Mouse (Mus musculus) heart, postnatal 0 days (tissue): ENCODE measurements at regions not wholly inside any gene's neighbourhood (a gene's known extent, or its start where the extent isn't known, plus 50 kb on each side); places are given as distances from the start of the nearest gene placed in this dataset.

Experiments used
- CTCF ChIP-seq: IDR thresholded peaks from 2 replicates; pipeline ENCODE4 v1.5.1; 2016; ENCODE audit warnings: antibody characterized with exemption, control low read depth, low read depth
- EP300 ChIP-seq: IDR thresholded peaks from 2 replicates; pipeline ENCODE4 v1.6.1; 2016; ENCODE audit warnings: antibody characterized with exemption, low read depth

DNA sequence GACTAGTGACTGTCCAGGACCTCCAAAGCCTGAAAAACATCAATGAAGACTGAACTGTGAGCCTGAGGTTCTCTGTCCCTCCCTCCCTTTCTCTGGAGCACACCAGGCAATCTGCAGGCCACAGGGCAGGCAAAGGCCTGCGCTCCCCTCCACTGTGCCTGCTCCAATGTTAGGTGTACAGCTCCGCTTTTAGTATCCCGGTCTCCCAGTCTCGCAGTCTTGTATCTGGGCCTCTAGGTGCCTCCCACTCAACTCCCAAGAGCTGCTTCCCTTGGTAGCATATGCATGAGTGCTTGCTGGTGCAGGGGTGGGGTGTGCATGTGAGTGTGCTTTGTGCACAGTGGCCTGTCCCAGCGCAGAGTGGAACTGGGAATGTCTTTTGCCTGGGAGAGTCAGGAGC, 104.0 kb upstream of the Pja1 start:
- no peak for TF ChIP-seq CTCF
- TF ChIP-seq EP300 = no peak
